Mouse (Mus musculus) yolk sac, embryonic 10.5 days (tissue): ENCODE measurements around the gene Fgfr2.
A peak's percentile ranks its signal among the peaks of the same experiment; 100 is the strongest.

ENCODE experiments used
- DNase-seq: peaks from one replicate; pipeline ENCODE4 v3.0.0-alpha.2; 2017; ENCODE audit warnings: low spot score

The Fgfr2 gene

DNA sequence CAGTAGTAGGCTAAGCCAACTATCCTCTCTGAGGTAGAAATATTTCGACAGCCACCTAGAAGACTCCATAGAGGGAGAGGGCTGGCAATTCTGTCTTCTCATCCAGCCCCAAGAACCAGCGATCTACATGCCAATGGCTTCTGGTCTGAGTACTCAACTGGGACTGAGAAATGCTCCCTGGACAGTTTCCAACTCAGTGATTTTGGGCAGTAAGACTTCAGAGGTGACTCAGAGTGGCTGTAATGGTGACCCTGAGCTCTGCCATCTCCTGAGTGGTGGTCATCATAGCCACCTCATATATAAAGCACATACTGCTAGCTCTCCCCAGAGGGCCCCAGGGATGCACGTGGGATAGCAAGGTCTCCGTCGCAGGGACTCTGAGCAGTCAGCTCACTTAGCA, 1055.6 kb downstream of the Fgfr2 start:
- DNase-seq, result no peak

DNA sequence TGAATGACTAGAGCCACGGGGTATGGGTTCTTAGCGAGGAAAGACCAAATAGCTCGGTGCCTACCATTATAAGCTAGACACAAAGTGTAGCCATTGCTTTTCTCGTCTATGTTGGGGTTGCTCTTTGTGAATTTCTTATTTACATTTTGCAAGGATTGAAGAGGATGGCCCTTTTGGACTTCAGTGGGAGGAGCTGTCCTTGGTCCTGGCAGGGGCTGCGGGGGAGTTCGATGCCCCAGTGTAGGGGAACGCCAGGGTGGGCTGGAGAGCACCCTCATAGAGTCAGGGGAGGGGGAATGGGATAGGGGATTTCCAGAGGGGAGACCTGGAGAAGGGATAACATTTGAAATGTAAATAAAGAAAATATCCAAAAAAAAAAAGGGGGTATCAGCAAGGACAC, 1063.0 kb downstream of the Fgfr2 start:
- DNase-seq, result no peak

- DNase-seq, result no peak
These were observed 1066.6 kb downstream of the Fgfr2 start for GRCm38 (mm10) chr7:132056565-132056964.

DNA sequence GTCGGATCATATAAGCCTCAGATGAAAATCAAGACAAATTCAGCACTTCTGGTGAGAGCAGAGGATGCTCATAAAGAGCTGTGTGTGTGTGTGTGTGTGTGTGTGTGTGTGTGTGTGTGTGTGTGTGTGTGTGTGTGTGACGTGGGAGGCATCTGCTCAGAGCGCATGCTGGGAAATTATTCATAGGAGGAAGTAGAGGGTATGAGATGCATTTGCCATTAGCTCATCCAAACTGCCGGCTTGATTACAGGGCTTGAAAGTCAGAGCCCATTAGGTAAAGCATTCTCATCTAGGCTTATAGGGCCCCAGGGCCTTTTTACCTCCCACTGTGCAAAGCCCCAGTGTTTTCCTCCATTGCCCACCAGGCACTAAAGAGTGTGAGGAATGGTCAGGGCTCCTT, 1076.5 kb downstream of the Fgfr2 start:
- DNase-seq, result no peak

DNA sequence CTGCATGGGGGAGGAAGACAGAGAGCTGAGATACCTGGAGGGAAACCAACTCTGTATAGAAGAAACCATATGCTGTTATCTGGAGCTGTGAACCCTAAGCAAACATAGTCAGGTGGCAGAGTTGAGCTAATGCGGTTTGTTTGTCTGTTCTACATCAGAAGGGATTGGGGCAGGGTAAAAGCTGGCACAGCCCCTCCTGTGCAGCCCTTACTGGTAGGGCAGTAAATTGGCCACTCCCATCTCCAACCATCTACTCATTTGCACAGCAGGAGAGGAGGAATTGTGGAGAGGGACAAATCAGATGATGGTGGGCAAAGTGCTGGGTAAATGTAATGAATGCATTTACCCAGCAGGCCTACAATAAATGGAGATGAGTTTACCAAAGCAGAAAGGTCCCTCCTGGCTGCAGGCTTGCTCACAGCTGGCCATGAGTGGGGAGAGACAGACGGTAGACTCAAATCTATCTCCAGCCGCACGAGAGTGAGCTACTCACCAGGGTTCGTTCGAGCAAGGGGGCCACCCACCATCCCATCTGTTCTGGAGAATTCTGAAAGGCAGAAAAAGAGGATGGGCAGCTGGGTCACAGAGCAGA, 1091.1 kb downstream of the Fgfr2 start:
- no peak for DNase-seq

GRCm38 (mm10) chr7:132026671-132027070, 1096.5 kb downstream of the Fgfr2 start:
- DNase-seq, result no peak

GRCm38 (mm10) chr7:132025591-132025990, 1097.6 kb downstream of the Fgfr2 start:
- DNase-seq, result no peak

DNA sequence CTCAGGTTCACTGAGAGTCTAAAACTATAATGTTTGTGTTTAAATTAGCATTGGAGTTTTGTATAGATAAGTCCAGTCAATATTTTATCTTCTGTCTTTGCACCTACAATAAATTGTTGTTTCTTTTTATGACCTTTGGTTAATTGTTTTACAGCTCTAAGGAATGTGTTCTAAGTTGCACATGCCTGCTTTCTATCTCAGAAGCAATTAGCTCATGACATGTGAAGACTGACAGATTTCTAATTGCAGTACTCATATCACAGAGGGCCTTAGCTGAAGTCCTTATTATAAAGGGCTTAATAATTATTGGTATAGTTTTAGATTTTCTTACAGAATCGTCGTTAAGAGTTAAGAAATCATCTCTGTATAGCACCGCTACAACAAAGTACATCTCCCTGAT, 1107.2 kb downstream of the Fgfr2 start:
- DNase-seq, result no peak

- DNase-seq, result no peak
These were observed 1108.0 kb downstream of the Fgfr2 start for GRCm38 (mm10) chr7:132015193-132015592.

- DNase-seq, result no peak
These were observed 1109.2 kb downstream of the Fgfr2 start for GRCm38 (mm10) chr7:132013970-132014369.

GRCm38 (mm10) chr7:132012969-132013679, 1110.0 kb downstream of the Fgfr2 start:
- no peak for DNase-seq

GRCm38 (mm10) chr7:132009002-132009401, 1114.1 kb downstream of the Fgfr2 start:
- DNase-seq, result no peak

DNA sequence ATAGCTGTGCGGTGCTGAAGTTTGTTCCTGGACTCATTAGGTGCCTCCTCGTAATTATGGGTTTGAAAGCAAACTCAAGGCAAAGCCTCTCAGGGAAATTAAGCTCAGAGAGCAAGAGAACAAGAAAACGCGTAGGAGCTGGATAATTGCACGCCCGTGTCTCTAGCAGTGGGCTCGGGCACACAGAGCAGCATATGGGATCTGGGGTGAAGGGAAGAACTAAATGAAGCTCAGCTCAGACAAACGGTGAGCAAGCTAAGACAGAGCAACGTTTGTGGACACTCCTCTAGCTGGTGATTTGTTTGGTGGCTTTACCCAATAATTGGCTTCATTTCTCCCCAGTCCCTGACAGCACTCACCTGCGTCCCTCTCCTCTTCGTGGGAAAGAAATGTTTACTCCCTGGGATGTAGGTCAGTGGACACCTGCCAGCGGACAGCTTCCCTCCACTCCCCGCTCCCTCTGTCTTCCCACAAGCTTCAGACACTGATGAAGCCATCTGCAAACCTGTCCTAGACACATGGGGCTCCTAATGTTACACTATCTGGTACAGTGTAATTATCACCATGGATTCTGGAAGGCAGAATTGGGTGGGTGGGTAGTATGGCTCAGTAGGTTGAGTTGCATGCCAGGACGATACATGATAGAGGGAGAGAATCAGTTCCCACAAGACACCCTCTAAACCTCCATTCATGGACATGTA, 1117.0 kb downstream of the Fgfr2 start:
- no peak for DNase-seq

- no peak for DNase-seq
These were observed 1130.3 kb downstream of the Fgfr2 start for GRCm38 (mm10) chr7:131992873-131993272.

- no peak for DNase-seq
These were observed 1130.9 kb downstream of the Fgfr2 start for GRCm38 (mm10) chr7:131992226-131992625.

GRCm38 (mm10) chr7:131989056-131989455, 1134.1 kb downstream of the Fgfr2 start:
- DNase-seq, result no peak

- no peak for DNase-seq
These were observed 1144.5 kb downstream of the Fgfr2 start for GRCm38 (mm10) chr7:131978609-131979008.

DNA sequence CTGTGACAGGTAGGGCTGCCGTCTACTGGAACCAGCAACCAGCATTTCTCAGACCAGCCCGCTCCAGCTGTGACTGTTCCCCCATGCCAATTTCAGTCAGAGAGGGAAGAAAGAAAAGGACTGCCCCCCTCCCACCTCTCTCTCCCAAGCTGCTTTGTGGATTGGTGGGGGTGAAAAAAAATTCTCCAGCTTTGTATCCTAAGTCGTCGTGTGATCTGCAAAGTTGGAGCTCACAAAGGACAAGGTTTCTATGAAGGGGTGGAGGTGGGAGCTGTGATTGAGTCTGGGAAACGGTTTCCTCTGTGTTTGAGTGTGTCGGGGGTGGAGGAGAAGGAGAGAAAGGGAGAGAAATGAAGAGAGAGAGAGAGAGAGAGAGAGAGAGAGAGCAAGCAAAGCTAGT, 1147.3 kb downstream of the Fgfr2 start:
- no peak for DNase-seq

DNA sequence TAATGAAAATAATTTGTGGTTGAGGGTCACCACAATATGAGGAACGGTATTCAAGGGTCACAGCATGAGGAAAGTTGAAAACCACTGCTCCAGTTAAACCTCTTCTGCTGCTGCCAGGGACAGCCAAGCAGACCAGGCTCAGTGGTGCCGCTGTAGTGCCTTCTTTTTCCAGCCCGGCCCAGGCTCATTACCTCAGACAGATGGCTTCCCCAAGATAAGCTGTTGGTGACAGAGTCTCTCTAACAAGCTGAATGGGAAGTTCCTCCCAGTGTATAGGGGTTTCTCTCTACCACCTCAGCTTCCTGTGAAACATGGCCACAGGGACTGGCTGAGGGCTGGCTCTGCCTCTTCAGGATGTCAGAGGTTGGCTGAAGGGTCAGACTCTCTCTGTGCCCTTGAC, 1152.9 kb downstream of the Fgfr2 start:
- no peak for DNase-seq

GRCm38 (mm10) chr7:131966916-131967494, 1156.1 kb downstream of the Fgfr2 start:
- no peak for DNase-seq

- no peak for DNase-seq
These were observed 1156.9 kb downstream of the Fgfr2 start, which contains the start of gene Gpr26 for GRCm38 (mm10) chr7:131966023-131966915. Gene Gpr26, plus strand, starts transcription at chr7:131966460.

- DNase-seq, result peak; percentile 15
These were observed 1162.6 kb downstream of the Fgfr2 start for GRCm38 (mm10) chr7:131960551-131960950.
